Mouse (Mus musculus): Measurements from ENCODE around the gene Primpol.

DNA sequence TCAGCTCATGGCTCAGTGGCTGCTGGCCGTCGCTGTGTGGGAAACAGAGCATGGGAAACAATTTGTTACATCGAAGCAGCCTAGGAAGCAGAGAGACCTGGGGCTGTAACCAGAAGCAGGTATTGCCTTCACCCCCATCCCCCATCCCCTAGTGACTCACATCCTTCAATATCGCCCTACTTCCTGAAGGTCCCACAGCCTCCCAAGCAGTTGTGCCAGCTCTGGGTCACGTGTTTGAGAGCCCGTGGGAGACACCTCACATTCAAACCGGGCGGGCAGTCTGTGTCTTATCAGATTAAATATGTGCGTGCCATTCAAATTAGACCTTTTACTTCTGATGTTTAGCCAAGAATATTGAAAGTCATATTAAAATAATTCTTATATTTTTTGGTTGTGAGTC, 34.9 kb upstream of the Primpol start:
- no peak for TF ChIP-seq CTCF (IDR thresholded peaks at IDR 0.05; ENCODE audit: borderline replicate concordance, insufficient read depth, low read depth, low read length)
- no peak for TF ChIP-seq POLR2A (IDR thresholded peaks at IDR 0.05; ENCODE audit: borderline replicate concordance, insufficient read depth, low read length)

Data from cerebellum, adult 2 months (tissue).